Mouse (Mus musculus) ES-Bruce4 (cell line): ENCODE measurements around the gene Rnf213.

Source experiments
- CTCF ChIP-seq: IDR thresholded peaks from one replicate; pipeline ENCODE4 v1.8.1; 2011; ENCODE audit warnings: low read depth, low read length
- EP300 ChIP-seq: IDR thresholded peaks from 2 replicates; pipeline ENCODE4 v1.6.1; 2011; ENCODE audit warnings: low read depth, low read length; ENCODE audit not compliant: insufficient read depth
- POLR2A ChIP-seq: IDR thresholded peaks from one replicate; pipeline ENCODE4 v1.8.1; 2011; ENCODE audit warnings: low read length; ENCODE audit not compliant: insufficient read depth

GRCm38 (mm10) chr11:119377326-119377725 is 15.6 kb upstream of the Rnf213 start:
- TF ChIP-seq CTCF (no peak), POLR2A (no peak), EP300 (no peak)
